Mouse (Mus musculus): ENCODE data around the gene Nme1. TPM values are rescaled to one million over a fixed set of nuclear protein-coding genes. Genes with fewer than 3 reads are reported as not detected.
"Not testable (repeated sequence)": the region's sequence is repeated elsewhere in the genome, so short reads cannot be mapped to it uniquely, and the experiment has no call there.

The Nme1 gene
- total RNA-seq, 2 experiments from 2014 or later = 108 to 123 TPM

- DNase-seq (ENCODE audit: low spot score in 2 of 2) = no peak
Measured at GRCm38 (mm10) chr11:93968848-93969128, 467 bp upstream of the Nme1 start.

GRCm38 (mm10) chr11:93967381-93967780, 940 bp downstream of the Nme1 start:
- DNase-seq (ENCODE audit: low spot score in 2 of 2) = no peak

DNA sequence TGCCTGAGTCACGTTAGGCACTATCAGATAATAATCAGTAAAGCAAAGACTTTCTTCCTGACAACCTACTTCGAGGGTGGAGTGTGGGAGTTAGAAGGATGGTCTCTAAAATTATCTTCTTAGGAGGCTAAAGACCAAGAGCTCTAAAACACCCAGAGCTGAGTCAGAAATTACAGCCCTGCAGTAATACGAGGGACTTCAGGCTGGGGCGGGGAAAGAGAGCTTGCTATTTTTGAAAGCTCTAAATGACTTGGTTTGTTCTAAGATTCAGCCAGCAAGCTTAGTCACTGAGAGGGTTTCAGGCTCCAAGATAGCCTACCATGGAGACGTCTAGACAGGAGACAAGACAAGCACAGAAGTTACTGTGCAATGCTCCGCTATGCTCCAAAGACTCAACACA, 2.9 kb downstream of the Nme1 start:
- no peak for DNase-seq (ENCODE audit: low spot score in 2 of 2)

DNA sequence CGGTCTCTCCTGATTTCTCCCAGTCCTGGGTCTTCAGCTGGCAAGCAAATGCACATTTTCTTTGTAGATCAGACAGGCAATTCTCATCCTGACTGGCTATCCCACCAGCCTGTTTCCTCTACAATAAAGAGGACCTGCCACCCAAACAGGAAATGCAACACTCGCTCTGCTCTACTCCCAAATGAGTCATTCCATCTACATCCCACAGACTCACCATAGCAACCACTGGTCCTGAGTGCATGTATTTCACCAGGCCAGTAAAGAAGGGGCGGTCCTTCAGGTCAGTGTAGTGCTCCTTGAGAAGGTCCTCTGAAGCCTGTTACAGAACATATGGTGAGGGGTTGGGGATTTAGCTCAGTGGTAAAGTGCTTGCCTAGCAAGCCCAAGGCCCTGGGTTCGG, 5.3 kb downstream of the Nme1 start:
- DNase-seq (ENCODE audit: low spot score in 2 of 2) = no peak

GRCm38 (mm10) chr11:93961482-93961881, 6.8 kb downstream of the Nme1 start:
- DNase-seq (ENCODE audit: low spot score in 2 of 2) = no peak

DNA sequence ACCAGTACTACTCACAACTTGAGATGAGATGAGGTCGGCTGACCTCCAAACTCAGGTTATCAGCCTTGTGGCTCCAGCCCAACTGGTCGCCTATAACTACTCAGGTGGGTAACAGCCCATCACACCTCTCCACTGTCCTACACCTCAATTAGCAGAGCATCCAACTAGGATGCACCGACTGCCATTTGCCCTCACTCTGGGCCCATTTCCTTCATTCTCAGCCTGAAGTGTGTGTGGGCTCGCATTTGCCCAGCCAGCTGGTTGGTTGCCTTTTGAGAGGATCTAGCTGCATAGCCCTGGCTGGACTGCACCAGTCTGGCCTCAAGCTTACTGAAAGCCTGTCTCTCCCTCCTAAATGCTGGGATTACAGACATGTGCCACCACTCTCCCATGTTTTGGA, 10.6 kb downstream of the Nme1 start:
- DNase-seq (ENCODE audit: low spot score in 2 of 2) = no peak

GRCm38 (mm10) chr11:93957031-93957555, 11.2 kb downstream of the Nme1 start:
- DNase-seq (ENCODE audit: low spot score in 2 of 2) = no peak

DNA sequence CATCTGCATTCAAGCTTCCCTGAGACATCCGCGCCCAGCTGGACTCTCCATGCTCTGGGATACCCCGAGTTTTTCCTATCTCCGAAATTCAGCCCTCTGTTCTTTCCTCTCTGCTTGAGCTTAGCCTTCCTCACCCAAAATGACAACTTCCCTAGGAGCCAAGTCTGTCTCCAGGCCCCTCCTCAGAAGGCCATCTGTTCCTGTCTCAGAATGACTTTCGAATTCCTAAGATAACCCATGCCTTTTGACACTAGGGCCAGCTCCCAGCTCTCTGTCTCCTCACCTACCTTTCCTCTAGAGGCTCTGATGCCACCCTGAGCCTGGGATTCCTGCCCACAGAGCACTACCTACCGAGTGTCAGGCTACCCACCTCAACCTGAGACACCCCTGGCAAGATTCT, 12.2 kb downstream of the Nme1 start, which contains the start of gene Nme2:
Gene Nme2, minus strand, starts transcription at position 101 of the 400 bp plus-strand sequence.
- no peak for DNase-seq (ENCODE audit: low spot score in 2 of 2)

DNA sequence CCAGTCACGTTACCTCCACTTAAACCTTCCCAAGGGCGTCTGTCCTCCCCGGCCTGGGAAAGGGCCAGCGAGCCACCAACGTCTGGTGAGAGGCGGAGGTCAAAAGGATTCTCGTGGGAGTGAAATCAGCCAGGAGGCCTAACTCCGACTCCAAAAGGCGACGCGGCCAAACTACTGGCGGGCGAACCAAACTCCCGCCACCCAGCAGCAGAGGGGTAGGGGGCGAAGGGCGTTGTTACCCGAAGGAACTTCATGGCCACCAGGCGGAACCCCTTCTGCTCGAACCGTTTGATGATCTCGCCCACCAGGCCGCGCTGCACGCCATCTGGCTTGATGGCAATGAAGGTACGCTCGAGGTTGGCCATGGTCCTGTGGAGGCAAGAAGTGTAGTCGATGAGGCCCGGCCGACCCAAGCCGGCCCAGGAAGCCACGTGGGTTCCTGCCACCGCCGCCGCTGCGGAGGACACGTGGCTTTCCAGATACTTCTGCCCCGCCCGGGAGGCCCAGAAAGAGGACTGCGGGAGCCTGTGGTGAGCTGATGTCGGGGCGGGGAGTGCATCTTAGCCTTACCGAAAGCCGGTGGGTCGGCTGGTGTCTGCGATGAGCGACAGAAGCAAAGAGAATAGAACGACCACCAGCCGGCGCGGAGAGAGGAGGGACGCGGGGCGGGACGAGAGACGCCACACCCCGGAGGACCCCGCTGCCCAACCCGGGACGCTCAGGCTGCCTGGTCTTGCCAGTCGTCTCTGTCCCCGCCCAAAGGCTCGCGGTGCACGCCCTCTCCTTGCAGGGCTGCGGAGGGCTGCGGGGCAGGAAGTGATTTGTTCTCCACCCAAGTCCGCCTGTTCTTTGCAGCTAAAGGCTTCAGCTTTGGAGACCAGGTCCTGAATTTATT, 12.8 kb downstream of the Nme1 start:
- peak; percentile 80 to 86 for DNase-seq (ENCODE audit: low spot score in 2 of 2)

DNA sequence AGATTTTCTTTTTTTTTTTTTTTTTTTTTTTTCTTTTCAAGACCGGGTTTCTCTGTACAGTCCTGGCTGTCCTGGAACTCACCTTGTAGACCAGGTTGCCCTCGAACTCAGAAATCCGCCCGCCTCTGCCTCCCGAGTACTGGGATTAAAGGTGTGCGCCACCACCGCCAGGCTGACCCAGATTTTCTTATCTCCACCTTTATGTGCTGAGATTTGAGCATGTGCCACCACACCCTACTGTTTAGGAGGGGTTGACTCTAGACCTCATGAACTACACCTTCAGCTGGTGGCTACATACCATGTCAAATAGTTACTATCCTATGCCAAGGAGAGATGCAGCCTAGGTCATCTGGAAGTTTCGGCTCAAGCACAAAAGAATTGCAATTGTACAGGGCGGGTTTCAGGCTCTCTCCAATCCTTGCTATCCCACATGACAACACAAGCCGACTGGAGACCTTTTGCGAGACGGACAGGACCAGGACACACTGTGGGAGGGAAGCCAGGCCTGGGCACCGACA, 13.5 kb downstream of the Nme1 start:
- no peak for DNase-seq (ENCODE audit: low spot score in 2 of 2)

DNA sequence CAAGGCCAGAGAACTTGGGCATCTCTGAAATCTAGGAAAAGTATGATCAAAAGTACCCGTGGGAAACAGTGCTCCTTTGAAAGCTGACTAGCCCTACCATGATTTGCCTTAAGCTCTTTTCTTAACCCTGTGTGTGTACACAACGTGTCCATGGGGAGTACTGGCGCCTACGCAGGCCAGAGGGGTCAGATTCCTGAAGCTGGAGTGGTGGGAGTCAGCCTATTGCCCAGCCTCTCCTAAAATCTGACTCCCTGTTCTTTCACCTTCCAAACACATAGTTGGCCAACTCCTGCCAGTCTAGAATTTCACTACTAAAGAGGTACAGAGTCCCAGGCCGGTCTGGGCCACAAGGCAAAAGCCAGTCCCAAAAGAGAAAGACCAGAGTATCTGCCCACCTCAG, 15.9 kb downstream of the Nme1 start:
- no peak for DNase-seq (ENCODE audit: low spot score in 2 of 2)

DNA sequence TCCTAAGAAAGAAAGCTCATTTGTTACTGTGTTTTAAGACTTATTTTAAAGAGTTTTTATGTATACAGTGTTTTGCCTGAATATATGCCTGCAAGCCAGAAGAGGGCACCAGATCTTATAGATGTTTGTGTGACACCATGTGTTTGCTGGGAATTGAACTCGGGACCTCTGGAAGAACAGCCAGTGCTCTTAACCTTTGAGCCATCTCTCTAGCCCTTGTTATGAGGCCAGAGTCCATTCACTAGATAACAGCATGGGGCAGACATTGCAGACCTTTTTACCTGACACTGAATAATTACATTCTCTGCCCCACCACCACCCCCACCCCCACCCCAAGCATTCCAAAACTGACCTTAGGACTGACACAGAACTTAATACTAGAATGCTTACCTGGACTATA, 18.3 kb downstream of the Nme1 start:
- no peak for DNase-seq (ENCODE audit: low spot score in 2 of 2)

DNA sequence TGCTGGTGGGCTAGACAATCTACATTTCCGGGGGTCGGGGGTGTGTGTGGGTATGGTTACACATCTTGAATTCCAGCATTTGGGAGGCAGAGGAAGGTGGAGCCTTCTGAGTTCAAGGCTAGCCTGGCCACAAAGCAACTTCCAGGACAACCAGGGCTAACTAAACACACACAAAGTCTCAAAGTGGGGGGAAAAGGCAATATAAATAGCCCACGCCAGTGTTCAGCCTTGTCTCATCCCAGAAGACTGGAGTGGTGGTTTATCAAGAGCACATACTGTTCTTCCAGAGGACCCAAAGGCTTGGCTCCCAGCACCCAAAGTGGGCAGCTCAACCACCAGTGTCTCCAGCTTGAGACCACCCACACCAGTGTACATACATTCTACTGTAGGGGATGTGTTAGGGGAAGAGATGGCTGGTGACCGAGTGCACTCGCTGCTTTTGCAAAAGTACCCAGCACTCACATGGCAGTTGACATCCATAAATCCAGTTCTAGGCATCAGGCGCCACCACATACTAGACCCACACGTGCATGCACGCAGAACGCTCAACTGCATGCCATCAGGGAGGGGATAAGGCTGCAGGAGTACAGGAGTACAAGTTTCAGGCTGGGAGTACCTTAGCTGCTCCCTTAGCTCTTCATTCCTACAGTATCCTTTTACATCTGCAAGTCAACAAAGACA, 19.3 kb downstream of the Nme1 start:
- no peak for DNase-seq (ENCODE audit: low spot score in 2 of 2)

DNA sequence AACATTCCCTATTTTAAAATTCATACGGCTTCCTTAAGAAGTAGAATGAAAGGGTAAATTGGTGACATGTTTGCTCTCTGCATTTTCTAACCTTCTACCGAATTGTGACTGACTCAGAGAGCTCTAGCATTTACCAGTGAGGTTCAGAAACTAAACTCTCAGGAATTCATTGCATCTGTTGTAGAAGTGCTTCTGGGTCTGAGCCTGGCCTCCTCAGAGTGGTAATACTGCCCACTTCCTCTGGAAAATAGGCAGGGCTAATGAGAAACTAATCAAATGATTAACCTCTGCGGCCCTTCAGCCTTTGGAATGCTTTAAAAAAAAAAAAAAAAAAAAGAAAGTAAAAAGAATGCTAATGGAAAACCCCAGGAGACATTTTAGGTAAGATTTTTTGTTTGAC, 23.3 kb downstream of the Nme1 start:
- DNase-seq (ENCODE audit: low spot score in 2 of 2) = no peak

- no peak for DNase-seq (ENCODE audit: low spot score in 2 of 2)
Measured at GRCm38 (mm10) chr11:93940906-93941305, 27.4 kb downstream of the Nme1 start.

DNA sequence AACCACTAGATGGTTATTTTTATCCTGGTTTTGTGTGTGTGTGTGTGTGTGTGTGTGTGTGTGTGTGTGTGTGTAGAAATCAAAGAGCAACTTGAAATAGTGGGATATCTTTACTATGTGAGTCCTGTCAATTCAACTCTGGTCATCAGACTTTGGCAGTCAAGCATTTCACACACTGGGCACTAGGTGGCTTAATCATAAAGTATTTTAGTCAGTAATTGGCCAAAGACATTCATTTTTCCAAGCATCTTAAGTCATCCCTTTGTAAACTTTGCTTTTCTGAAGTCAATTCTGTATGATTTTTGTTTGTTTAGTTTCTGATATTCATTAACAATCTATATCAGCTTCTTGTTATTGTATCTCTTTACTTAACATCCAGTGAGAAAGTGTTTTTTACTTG, 39.2 kb downstream of the Nme1 start:
- no peak for DNase-seq (ENCODE audit: low spot score in 2 of 2)

DNA sequence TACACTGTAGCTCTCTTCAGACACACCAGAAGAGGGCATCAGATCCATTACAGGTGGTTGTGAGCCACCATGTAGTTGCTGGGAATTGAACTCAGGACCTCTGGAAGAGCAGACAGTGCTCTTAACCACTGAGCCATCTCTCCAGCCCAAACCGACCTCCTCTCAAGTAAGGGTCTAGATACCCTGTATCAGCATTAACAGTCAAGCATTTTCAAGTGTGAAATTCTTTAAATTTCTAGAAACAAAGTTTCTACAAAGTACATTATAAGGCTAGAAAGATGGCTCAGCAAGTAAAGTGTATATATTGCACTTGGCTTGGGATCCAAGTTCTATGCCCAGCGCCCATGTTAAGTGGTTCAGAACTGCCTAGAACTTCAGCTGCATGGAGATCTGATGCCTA, 53.3 kb downstream of the Nme1 start:
- DNase-seq (ENCODE audit: low spot score in 2 of 2) = not testable (repeated sequence)

GRCm38 (mm10) chr11:93911603-93912002, 56.7 kb downstream of the Nme1 start:
- DNase-seq (ENCODE audit: low spot score in 2 of 2) = no peak

DNA sequence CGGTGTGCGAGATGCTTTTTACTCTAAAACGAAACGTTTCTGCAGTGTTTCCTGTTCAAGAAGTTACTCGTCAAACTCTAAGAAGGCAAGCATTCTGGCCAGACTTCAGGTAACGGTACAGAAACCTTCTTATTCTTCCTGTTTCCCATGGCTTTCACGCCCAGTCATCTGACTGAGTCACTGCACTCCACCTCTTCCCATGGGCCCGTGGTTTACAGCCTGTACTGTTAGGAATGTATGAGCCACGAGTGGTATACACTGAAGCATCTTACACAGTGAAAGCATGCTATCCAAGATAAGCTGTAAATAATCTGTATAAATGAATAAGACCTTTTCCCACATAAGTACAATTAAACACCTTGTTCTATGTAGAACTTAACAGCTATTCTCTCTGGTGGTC, 59.5 kb downstream of the Nme1 start:
- no peak for DNase-seq (ENCODE audit: low spot score in 2 of 2)

- no peak for DNase-seq (ENCODE audit: low spot score in 2 of 2)
Measured at GRCm38 (mm10) chr11:93907839-93908238, 60.5 kb downstream of the Nme1 start.

Measured in left cerebral cortex, adult 18-20 months (tissue).